Mouse (Mus musculus) activated CD4-positive, CD25-positive, alpha-beta regulatory T cell (primary cell): ENCODE results near the gene Olfr1170. TPM values are rescaled to one million over a fixed set of nuclear protein-coding genes. Genes with fewer than 3 reads are reported as not detected.

Experiments
- polyA plus RNA-seq, 2 experiments: library from polyadenylated mRNA; unstranded; fragments of 100-300 nt; shearing (Covaris generic); gene quantifications; one replicate each; pipeline ENCODE4 v1.2.1; 2017

Olfr1170 gene
- not detected for polyA plus RNA-seq

DNA sequence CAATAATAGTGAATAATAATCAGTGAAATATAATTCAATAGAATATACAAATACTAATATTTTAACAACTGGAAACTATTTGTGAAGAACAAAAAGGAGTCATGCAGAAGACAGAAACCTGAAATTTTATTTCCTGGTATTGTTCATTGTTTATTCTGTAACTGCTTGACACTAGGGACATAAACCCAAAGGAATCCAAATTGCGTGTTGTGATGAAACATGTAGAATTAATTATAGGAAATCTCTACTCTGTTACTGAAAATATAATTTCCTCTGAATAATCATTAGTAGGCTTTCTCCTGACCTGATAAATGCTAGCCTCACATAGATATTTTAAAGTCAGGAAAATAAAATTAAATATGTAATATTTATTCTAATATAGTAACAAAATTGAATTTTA lies at the start of gene Olfr1170:
TSS of gene Olfr1170 (minus strand) at position 101 of the 400 bp plus-strand sequence.

DNA sequence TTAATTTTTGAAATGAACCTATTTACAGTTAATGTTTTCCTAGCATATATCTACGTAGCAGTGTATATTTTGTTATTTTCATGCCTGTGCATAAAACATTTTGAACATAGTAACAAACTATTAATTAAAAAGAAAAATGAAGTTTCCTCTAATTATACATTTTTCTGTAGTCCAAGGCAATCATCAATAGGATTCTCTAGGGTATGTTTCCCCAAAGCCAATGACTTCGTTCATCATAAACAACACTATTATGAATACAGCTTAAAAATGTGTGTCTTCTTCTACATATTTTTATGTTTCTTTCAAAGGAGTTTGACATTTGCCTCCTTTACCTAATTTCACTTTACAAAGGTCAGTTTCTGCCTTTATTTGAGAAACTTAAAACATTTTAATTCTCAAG lies 46.6 kb downstream of the Olfr1170 start, which contains the start of gene Olfr1168:
TSS of gene Olfr1168 (plus strand) at position 301 of the 400 bp plus-strand sequence.

Other genes starting within 250 kb of the Olfr1170 start
- gene Olfr1158, start 238.2 kb downstream of the Olfr1170 start, polyA plus RNA-seq: not detected
- gene Olfr1160, start 220.1 kb downstream of the Olfr1170 start, polyA plus RNA-seq: not detected
- under 1 TPM in 1 of 2 experiments, not detected in 1; 0.41 TPM for gene Olfr1161, start 205.6 kb downstream of the Olfr1170 start, polyA plus RNA-seq
- gene Olfr73, start 190.6 kb downstream of the Olfr1170 start, polyA plus RNA-seq: under 1 TPM in 1 of 2 experiments, not detected in 1; 0.11 TPM
- not detected for gene Olfr1162, start 177.2 kb downstream of the Olfr1170 start, polyA plus RNA-seq
- not detected for gene Olfr1163, start 156.5 kb downstream of the Olfr1170 start, polyA plus RNA-seq
- gene Olfr1164, start 134.4 kb downstream of the Olfr1170 start, polyA plus RNA-seq: not detected
- gene Olfr1166, start 100.1 kb downstream of the Olfr1170 start, polyA plus RNA-seq: not detected
- not detected for gene Olfr1167, start 73.1 kb downstream of the Olfr1170 start, polyA plus RNA-seq
- gene Olfr1168, start 46.5 kb downstream of the Olfr1170 start, polyA plus RNA-seq: not detected
- gene Olfr1173, start 51.5 kb upstream of the Olfr1170 start, polyA plus RNA-seq: under 1 TPM in 1 of 2 experiments, not detected in 1; 0.31 TPM
- under 1 TPM in 1 of 2 experiments, not detected in 1; 0.69 TPM for gene Olfr1174-ps, start 86.8 kb upstream of the Olfr1170 start, polyA plus RNA-seq
- under 1 TPM in 1 of 2 experiments, not detected in 1; 0.04 TPM for gene Olfr1175-ps, start 98.9 kb upstream of the Olfr1170 start, polyA plus RNA-seq
- gene Olfr1176, start 108.4 kb upstream of the Olfr1170 start, polyA plus RNA-seq: under 1 TPM in 1 of 2 experiments, not detected in 1; 0.06 TPM
- gene Olfr1177-ps, start 118.2 kb upstream of the Olfr1170 start, polyA plus RNA-seq: not detected
- under 1 TPM in 1 of 2 experiments, not detected in 1; 0.02 TPM for gene Olfr1178, start 158.7 kb upstream of the Olfr1170 start, polyA plus RNA-seq
- not detected for gene Olfr1179, start 178.1 kb upstream of the Olfr1170 start, polyA plus RNA-seq
- not detected for gene Olfr1180, start 190.8 kb upstream of the Olfr1170 start, polyA plus RNA-seq
- under 1 TPM in 1 of 2 experiments, not detected in 1; 0.09 TPM for gene Olfr1181, start 197.8 kb upstream of the Olfr1170 start, polyA plus RNA-seq
- gene Gm13757, start 220.8 kb upstream of the Olfr1170 start, polyA plus RNA-seq: not detected
- not detected for gene Olfr1183, start 226.5 kb upstream of the Olfr1170 start, polyA plus RNA-seq